Mouse (Mus musculus): ENCODE measurements around the gene Gm17455. TPM values are rescaled to one million over a fixed set of nuclear protein-coding genes. Genes with fewer than 3 reads are reported as not detected.

Gene Gm17455
- polyA plus RNA-seq, 1 experiment = 2.6 TPM

- TF ChIP-seq CTCF (IDR thresholded peaks at IDR 0.05; ENCODE audit: extremely low read depth, insufficient read depth, low read length) (peak; percentile 54), POLR2A (IDR thresholded peaks at IDR 0.05; ENCODE audit: extremely low read depth, insufficient read depth, low read length) (no peak)
- H3K27ac ChIP-seq (ENCODE audit: insufficient read depth, low read length) = no peak overlapping the region
- no peak overlapping the region for H3K4me3 ChIP-seq (ENCODE audit: insufficient read depth, low read length)
- no peaks in the 10 kb centered on the region for H3K4me1 ChIP-seq (ENCODE audit: control insufficient read depth, insufficient read depth, low read length)
Observed at GRCm38 (mm10) chr10:60411794-60412193, 12.3 kb downstream of the Gm17455 start.

- Histone ChIP-seq H3K4me3 (ENCODE audit: insufficient read depth, low read length) (no peak overlapping the region), H3K27ac (ENCODE audit: insufficient read depth, low read length) (no peak overlapping the region), H3K4me1 (ENCODE audit: control insufficient read depth, insufficient read depth, low read length) (no peaks in the 10 kb centered on the region)
- TF ChIP-seq CTCF (IDR thresholded peaks at IDR 0.05; ENCODE audit: extremely low read depth, insufficient read depth, low read length) (no peak), POLR2A (IDR thresholded peaks at IDR 0.05; ENCODE audit: extremely low read depth, insufficient read depth, low read length) (no peak)
Observed at GRCm38 (mm10) chr10:60413756-60414155, 14.2 kb downstream of the Gm17455 start.

- no peak overlapping the region for H3K4me3 ChIP-seq (ENCODE audit: insufficient read depth, low read length)
Observed at GRCm38 (mm10) chr10:60417041-60417440, 17.5 kb downstream of the Gm17455 start.

GRCm38 (mm10) chr10:60418137-60418536, 18.6 kb downstream of the Gm17455 start:
- peak; percentile 77 for TF ChIP-seq CTCF (IDR thresholded peaks at IDR 0.05; ENCODE audit: extremely low read depth, insufficient read depth, low read length)
- no peak for TF ChIP-seq POLR2A (IDR thresholded peaks at IDR 0.05; ENCODE audit: extremely low read depth, insufficient read depth, low read length)
- Histone ChIP-seq H3K4me3 (ENCODE audit: insufficient read depth, low read length) (no peak overlapping the region), H3K27ac (ENCODE audit: insufficient read depth, low read length) (no peak overlapping the region), H3K4me1 (ENCODE audit: control insufficient read depth, insufficient read depth, low read length) (no peaks in the 10 kb centered on the region)

More at GRCm38 (mm10) chr10:60417041-60417440, 17.5 kb downstream of the Gm17455 start:
- TF ChIP-seq POLR2A (IDR thresholded peaks at IDR 0.05; ENCODE audit: extremely low read depth, insufficient read depth, low read length) = no peak
- TF ChIP-seq CTCF (IDR thresholded peaks at IDR 0.05; ENCODE audit: extremely low read depth, insufficient read depth, low read length) = no peak
- no peak overlapping the region for H3K27ac ChIP-seq (ENCODE audit: insufficient read depth, low read length)
- H3K4me1 ChIP-seq (ENCODE audit: control insufficient read depth, insufficient read depth, low read length) = no peaks in the 10 kb centered on the region

- TF ChIP-seq POLR2A (IDR thresholded peaks at IDR 0.05; ENCODE audit: extremely low read depth, insufficient read depth, low read length) (no peak), CTCF (IDR thresholded peaks at IDR 0.05; ENCODE audit: extremely low read depth, insufficient read depth, low read length) (peak; percentile 45)
- Histone ChIP-seq H3K27ac (ENCODE audit: insufficient read depth, low read length) (no peak overlapping the region), H3K4me1 (ENCODE audit: control insufficient read depth, insufficient read depth, low read length) (no peaks in the 10 kb centered on the region), H3K4me3 (ENCODE audit: insufficient read depth, low read length) (no peak overlapping the region)
Observed at GRCm38 (mm10) chr10:60419624-60420023, 20.1 kb downstream of the Gm17455 start.

GRCm38 (mm10) chr10:60422756-60423155, 23.2 kb downstream of the Gm17455 start:
- Histone ChIP-seq H3K4me1 (ENCODE audit: control insufficient read depth, insufficient read depth, low read length) (no peaks in the 10 kb centered on the region), H3K27ac (ENCODE audit: insufficient read depth, low read length) (no peak overlapping the region), H3K4me3 (ENCODE audit: insufficient read depth, low read length) (no peak overlapping the region)
- no peak for TF ChIP-seq CTCF (IDR thresholded peaks at IDR 0.05; ENCODE audit: extremely low read depth, insufficient read depth, low read length)
- TF ChIP-seq POLR2A (IDR thresholded peaks at IDR 0.05; ENCODE audit: extremely low read depth, insufficient read depth, low read length) = no peak

GRCm38 (mm10) chr10:60430001-60430400, 30.5 kb downstream of the Gm17455 start:
- no peaks in the 10 kb centered on the region for H3K4me1 ChIP-seq (ENCODE audit: control insufficient read depth, insufficient read depth, low read length)
- no peak overlapping the region for H3K27ac ChIP-seq (ENCODE audit: insufficient read depth, low read length)
- H3K4me3 ChIP-seq (ENCODE audit: insufficient read depth, low read length) = no peak overlapping the region
- TF ChIP-seq POLR2A (IDR thresholded peaks at IDR 0.05; ENCODE audit: extremely low read depth, insufficient read depth, low read length) = no peak
- TF ChIP-seq CTCF (IDR thresholded peaks at IDR 0.05; ENCODE audit: extremely low read depth, insufficient read depth, low read length) = no peak

- Histone ChIP-seq H3K27ac (ENCODE audit: insufficient read depth, low read length) (no peak overlapping the region), H3K4me1 (ENCODE audit: control insufficient read depth, insufficient read depth, low read length) (no peaks in the 10 kb centered on the region), H3K4me3 (ENCODE audit: insufficient read depth, low read length) (no peak overlapping the region)
- TF ChIP-seq POLR2A (IDR thresholded peaks at IDR 0.05; ENCODE audit: extremely low read depth, insufficient read depth, low read length) (no peak), CTCF (IDR thresholded peaks at IDR 0.05; ENCODE audit: extremely low read depth, insufficient read depth, low read length) (no peak)
Observed at GRCm38 (mm10) chr10:60430591-60430990, 31.1 kb downstream of the Gm17455 start.

GRCm38 (mm10) chr10:60432679-60433078, 33.2 kb downstream of the Gm17455 start:
- no peak overlapping the region for H3K27ac ChIP-seq (ENCODE audit: insufficient read depth, low read length)

GRCm38 (mm10) chr10:60442321-60442720, 42.8 kb downstream of the Gm17455 start:
- TF ChIP-seq POLR2A (IDR thresholded peaks at IDR 0.05; ENCODE audit: extremely low read depth, insufficient read depth, low read length) (no peak), CTCF (IDR thresholded peaks at IDR 0.05; ENCODE audit: extremely low read depth, insufficient read depth, low read length) (no peak)
- Histone ChIP-seq H3K4me1 (ENCODE audit: control insufficient read depth, insufficient read depth, low read length) (no peaks in the 10 kb centered on the region), H3K4me3 (ENCODE audit: insufficient read depth, low read length) (no peak overlapping the region), H3K27ac (ENCODE audit: insufficient read depth, low read length) (no peak overlapping the region)

More at GRCm38 (mm10) chr10:60432679-60433078, 33.2 kb downstream of the Gm17455 start:
- H3K4me3 ChIP-seq (ENCODE audit: insufficient read depth, low read length) = no peak overlapping the region
- H3K4me1 ChIP-seq (ENCODE audit: control insufficient read depth, insufficient read depth, low read length) = no peaks in the 10 kb centered on the region
- TF ChIP-seq CTCF (IDR thresholded peaks at IDR 0.05; ENCODE audit: extremely low read depth, insufficient read depth, low read length) = no peak
- no peak for TF ChIP-seq POLR2A (IDR thresholded peaks at IDR 0.05; ENCODE audit: extremely low read depth, insufficient read depth, low read length)

Data from cortical plate, adult 2 months (tissue).